Mouse (Mus musculus) Patski (cell line): ENCODE data around the gene Ifna4. TPM values are rescaled to one million over a fixed set of nuclear protein-coding genes. Genes with fewer than 3 reads are reported as not detected.
"Not testable (repeated sequence)": the region's sequence is repeated elsewhere in the genome, so short reads cannot be mapped to it uniquely, and the experiment has no call there.

Experiments
- ATAC-seq: fragments of 100-300 bp; one replicate; pipeline ENCODE4 v1.8.0; 2021
- CTCF ChIA-PET: fragments of 350-600 bp; sonication (Branson Sonifier 250); formaldehyde crosslinking; loops from one replicate; lab custom pipeline; 2022; ENCODE audit warnings: inconsistent platforms; lab: Charles Lee
- POLR2A ChIA-PET: fragments of 350-600 bp; sonication (Branson Sonifier 250); formaldehyde crosslinking; loops from one replicate; lab custom pipeline; 2022; ENCODE audit warnings: antibody characterized with exemption, inconsistent platforms; lab: Charles Lee
- DNase-seq: peaks from one replicate; pipeline ENCODE4 v3.0.0-alpha.2; 2011; ENCODE audit warnings: low read depth, low spot score
- H3K27me3 ChIP-seq: fragments of 371-371 bp; one replicate; pipeline ENCODE4 v1.5.1; 2021
- CTCF ChIP-seq: fragments of 100-300 bp; IDR thresholded peaks from one replicate; pipeline ENCODE4 v1.5.1; 2021
- in situ Hi-C: fragments of 300-500 bp; cut with MboI; formaldehyde crosslinking; loops from 3 replicates; pipeline ENCODE4 v1.11.1; 2018; ENCODE audit warnings: low pct_unique_long_range_greater_than_20kb, mixed read lengths
- polyA plus RNA-seq: library from polyadenylated mRNA; unstranded; gene quantifications from one replicate; pipeline ENCODE4 v1.2.3, GENCODE M21; 2021

Ifna4 gene
- polyA plus RNA-seq, result not detected

DNA sequence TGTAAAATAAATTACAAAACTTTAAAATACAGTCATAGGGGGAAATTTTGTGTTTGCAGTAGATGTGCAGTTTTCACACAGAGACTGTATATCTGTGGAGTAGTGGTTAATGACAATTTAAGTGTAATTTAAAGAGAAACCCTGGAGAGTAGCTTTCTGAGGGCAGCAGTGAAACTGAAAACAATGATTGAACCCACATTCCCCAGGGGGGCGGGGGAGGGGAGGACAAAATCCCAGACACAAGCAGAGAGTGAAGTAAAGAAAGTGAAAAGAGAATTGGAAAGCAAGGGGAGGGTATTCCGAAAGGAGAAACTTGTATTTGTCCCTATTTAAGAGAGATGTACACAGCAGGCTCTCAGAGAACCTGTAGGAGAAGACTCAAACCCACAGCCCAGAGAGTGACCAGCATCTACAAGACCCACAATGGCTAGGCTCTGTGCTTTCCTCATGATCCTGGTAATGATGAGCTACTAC, at the start of gene Ifna4:
Gene Ifna4 (plus strand): TSS at position 424 of the 474 bp plus-strand sequence.
- TF ChIP-seq CTCF, result no peak
- in situ Hi-C loops, result loop anchor here (25.0 kb wide), 4 partner anchors 679 to 1729 kb away; partner anchors contain the start of gene Dmrta1
- ChIA-PET POLR2A (no interaction called here), CTCF (interaction anchor here (1.1 kb wide), 1 partner anchor 10 kb away, joined by 6 read pairs; no protein-coding TSS in a partner anchor)
- ATAC-seq (no peak), DNase-seq (no peak)
- peaks cover 8% of the 10 kb centered on the region for H3K27me3 ChIP-seq

DNA sequence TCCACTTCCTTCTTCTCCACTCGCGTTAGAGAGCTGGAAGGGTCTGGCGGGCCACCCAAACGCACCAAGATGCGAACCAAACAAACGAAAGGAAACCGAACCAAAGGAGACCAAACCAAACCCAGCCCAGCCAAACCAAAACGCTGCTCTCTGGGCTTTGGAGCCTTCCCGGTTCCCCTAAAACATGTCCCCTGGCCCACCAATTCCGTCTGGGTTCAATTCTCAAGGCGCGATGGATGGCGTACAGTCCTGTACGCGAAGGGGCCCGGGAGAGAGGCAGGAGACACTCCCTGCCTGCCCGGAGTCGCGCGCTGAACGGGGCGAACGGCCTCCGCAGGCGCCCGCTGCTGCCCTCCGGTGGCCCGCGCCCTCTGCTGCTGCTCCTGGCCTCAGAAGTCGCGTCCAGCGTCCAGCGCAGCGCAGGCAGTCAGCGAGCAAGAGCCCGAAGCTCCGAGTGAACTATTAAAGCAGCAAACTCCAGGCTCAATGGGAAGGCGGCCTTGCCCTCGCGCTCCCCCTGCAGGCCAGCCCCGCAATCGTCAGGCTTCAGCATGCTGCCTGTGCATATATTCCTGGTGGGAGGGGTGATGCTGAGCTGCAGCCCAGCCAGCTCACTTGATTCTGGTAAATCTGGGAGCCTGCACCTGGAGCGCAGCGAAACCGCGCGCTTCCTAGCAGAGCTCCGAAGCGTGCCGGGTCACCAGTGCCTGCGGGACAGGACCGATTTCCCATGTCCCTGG, 47.6 kb upstream of the Ifna4 start, which contains the start of gene Gm13275:
Gene Gm13275 (plus strand): TSS at position 552 of the 740 bp plus-strand sequence.
- POLR2A ChIA-PET, CTCF ChIA-PET, ATAC-seq, in situ Hi-C loops, DNase-seq, H3K27me3 ChIP-seq: not testable (repeated sequence)

DNA sequence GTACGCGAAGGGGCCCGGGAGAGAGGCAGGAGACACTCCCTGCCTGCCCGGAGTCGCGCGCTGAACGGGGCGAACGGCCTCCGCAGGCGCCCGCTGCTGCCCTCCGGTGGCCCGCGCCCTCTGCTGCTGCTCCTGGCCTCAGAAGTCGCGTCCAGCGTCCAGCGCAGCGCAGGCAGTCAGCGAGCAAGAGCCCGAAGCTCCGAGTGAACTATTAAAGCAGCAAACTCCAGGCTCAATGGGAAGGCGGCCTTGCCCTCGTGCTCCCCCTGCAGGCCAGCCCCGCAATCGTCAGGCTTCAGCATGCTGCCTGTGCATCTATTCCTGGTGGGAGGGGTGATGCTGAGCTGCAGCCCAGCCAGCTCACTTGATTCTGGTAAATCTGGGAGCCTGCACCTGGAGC, 44.6 kb upstream of the Ifna4 start, which contains the start of gene Gm13279:
Gene Gm13279 (plus strand): TSS at position 301 of the 400 bp plus-strand sequence.
- H3K27me3 ChIP-seq, DNase-seq, ATAC-seq, POLR2A ChIA-PET, in situ Hi-C loops, CTCF ChIA-PET: not testable (repeated sequence)

DNA sequence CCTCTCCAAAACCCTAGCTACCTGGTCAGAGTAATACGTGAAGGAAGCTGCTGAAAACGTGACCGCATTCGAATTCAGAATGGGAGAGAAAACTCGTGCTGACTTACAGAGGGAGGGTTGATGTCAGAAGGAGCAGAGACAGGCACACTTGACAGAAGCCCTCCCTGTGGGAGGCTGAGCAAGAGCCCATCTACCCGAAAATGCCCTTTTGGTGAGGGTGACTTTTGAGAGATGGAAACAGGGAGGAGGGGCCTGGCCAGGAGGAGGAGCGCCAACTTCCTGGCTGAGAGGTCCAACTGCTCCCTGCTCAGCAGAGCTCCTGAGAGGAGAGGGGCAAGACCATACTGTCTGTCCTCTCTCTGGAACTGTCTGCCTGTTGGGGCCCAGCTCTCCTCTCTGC, 42.3 kb upstream of the Ifna4 start, which contains the start of gene Gm13285:
Gene Gm13285 (plus strand): TSS at position 301 of the 400 bp plus-strand sequence.
- in situ Hi-C loops, CTCF ChIA-PET, ATAC-seq, POLR2A ChIA-PET, DNase-seq, H3K27me3 ChIP-seq: not testable (repeated sequence)

DNA sequence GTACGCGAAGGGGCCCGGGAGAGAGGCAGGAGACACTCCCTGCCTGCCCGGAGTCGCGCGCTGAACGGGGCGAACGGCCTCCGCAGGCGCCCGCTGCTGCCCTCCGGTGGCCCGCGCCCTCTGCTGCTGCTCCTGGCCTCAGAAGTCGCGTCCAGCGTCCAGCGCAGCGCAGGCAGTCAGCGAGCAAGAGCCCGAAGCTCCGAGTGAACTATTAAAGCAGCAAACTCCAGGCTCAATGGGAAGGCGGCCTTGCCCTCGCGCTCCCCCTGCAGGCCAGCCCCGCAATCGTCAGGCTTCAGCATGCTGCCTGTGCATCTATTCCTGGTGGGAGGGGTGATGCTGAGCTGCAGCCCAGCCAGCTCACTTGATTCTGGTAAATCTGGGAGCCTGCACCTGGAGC, 38.7 kb upstream of the Ifna4 start, which contains the start of gene Gm13287:
Gene Gm13287 (plus strand): TSS at position 301 of the 400 bp plus-strand sequence.
- DNase-seq, in situ Hi-C loops, CTCF ChIA-PET, ATAC-seq, H3K27me3 ChIP-seq, POLR2A ChIA-PET: not testable (repeated sequence)

DNA sequence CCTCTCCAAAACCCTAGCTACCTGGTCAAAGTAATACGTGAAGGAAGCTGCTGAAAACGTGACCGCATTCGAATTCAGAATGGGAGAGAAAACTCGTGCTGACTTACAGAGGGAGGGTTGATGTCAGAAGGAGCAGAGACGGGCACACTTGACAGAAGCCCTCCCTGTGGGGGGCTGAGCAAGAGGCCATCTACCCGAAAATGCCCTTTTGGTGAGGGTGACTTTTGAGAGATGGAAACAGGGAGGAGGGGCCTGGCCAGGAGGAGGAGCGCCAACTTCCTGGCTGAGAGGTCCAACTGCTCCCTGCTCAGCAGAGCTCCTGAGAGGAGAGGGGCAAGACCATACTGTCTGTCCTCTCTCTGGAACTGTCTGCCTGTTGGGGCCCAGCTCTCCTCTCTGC, 36.4 kb upstream of the Ifna4 start, which contains the start of gene Gm13288:
Gene Gm13288 (plus strand): TSS at position 301 of the 400 bp plus-strand sequence.
- in situ Hi-C loops, DNase-seq, CTCF ChIA-PET, ATAC-seq, POLR2A ChIA-PET, H3K27me3 ChIP-seq: not testable (repeated sequence)

DNA sequence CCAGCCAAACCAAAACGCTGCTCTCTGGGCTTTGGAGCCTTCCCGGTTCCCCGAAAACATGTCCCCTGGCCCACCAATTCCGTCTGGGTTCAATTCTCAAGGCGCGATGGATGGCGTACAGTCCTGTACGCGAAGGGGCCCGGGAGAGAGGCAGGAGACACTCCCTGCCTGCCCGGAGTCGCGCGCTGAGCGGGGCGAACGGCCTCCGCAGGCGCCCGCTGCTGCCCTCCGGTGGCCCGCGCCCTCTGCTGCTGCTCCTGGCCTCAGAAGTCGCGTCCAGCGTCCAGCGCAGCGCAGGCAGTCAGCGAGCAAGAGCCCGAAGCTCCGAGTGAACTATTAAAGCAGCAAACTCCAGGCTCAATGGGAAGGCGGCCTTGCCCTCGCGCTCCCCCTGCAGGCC, 35.9 kb upstream of the Ifna4 start:
- DNase-seq, H3K27me3 ChIP-seq, in situ Hi-C loops, CTCF ChIA-PET, POLR2A ChIA-PET, ATAC-seq: not testable (repeated sequence)

DNA sequence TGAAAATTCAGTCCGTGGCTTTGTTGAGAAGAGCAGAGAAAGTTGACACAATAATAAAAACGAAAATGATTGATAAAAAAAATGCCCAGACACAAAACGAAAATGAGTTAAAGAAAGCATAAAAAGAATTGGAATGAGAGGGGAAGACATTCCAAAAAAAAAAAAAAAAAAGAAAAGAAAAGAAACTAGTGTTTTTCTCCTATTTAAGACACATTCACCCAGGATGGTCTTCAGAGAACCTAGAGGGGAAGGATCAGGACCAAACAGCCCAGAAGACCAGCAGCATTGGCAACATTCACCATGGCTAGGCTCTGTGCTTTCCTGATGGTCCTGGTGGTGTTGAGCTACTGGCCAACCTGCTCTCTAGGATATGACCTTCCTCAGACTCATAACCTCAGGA, 25.7 kb upstream of the Ifna4 start, which contains the start of gene Ifna7:
Gene Ifna7 (plus strand): TSS at position 301 of the 400 bp plus-strand sequence.
- in situ Hi-C loops, result no loop called here
- DNase-seq (no peak), ATAC-seq (no peak)
- CTCF ChIA-PET, result no interaction called here
- TF ChIP-seq CTCF, result no peak
- H3K27me3 ChIP-seq, result no peaks in the 10 kb centered on the region
- POLR2A ChIA-PET, result no interaction called here

DNA sequence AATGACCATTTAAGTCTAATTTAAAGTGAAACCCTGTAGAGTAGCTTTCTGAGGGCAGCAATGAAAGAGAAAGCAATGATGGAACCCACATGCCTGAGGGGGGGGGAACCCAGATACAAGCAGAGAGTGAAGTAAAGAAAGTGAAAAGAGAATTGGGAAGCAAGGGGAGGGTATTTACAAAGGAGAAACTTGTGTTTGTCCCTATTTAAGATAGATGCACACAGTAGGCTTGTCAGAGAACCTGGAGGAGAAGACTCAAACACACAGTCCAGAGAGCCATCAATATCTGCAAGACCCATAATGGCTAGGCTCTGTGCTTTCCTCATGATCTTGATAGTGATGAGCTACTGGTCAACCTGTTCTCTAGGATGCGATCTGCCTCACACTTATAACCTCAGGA, 22.0 kb upstream of the Ifna4 start, which contains the start of gene Ifna11:
Gene Ifna11 (plus strand): TSS at position 301 of the 400 bp plus-strand sequence.
- DNase-seq (no peak), ATAC-seq (no peak)
- H3K27me3 ChIP-seq, result no peaks in the 10 kb centered on the region
- in situ Hi-C loops, result no loop called here
- no peak for TF ChIP-seq CTCF
- CTCF ChIA-PET, result interaction anchor here (1.2 kb wide), 1 partner anchor 11 kb away, joined by 5 read pairs; no protein-coding TSS in a partner anchor
- POLR2A ChIA-PET, result no interaction called here

DNA sequence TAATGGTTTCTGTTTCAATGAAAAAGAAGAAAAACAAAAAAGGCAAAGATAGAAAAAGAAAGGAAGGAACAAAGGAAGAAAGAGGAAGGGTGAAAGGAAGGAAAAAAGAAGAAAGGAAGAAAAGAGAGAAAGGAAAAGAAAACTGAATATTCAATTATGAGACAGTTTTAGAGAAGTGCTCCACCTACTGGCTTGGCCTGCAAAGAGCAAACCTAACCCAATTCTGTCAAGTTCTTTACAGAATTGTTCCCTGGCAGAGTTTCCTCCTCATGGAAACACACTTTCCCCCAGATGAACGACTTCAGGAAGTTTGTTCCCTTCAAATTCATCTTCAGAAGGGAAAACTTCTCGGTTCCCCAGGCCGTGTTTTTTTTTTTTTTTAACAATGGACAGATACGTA, 18.7 kb upstream of the Ifna4 start:
- peak; percentile 34 for TF ChIP-seq CTCF
- DNase-seq (no peak), ATAC-seq (no peak)
- CTCF ChIA-PET, result interaction anchor here (1.9 kb wide), 1 partner anchor 8 kb away, joined by 10 read pairs; no protein-coding TSS in a partner anchor
- in situ Hi-C loops, result no loop called here
- POLR2A ChIA-PET, result no interaction called here
- no peaks in the 10 kb centered on the region for H3K27me3 ChIP-seq

DNA sequence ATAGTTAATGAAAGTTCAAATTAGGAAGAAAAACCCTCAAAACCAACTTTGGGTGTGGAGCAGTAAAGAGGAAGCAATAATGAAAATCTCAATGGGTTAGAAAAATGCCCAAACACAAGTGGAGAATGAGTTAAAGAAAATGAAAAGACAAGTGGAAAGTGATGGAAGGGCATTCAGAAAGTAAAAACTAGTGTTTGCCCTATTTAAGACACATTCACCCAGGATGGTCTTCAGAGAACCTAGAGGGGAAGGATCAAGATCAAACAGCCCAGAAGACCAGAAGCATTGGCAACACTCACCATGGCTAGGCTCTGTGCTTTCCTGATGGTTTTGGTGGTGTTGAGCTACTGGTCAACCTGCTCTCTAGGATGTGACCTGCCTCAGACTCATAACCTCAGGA, 14.5 kb upstream of the Ifna4 start, which contains the start of gene Ifna6:
Gene Ifna6 (plus strand): TSS at position 301 of the 400 bp plus-strand sequence.
- DNase-seq, H3K27me3 ChIP-seq, CTCF ChIA-PET, POLR2A ChIA-PET, ATAC-seq: not testable (repeated sequence)
- in situ Hi-C loops, result loop anchor here (25.0 kb wide), 4 partner anchors 665 to 1715 kb away; partner anchors contain the start of gene Dmrta1
